Mouse (Mus musculus) bone marrow macrophage, adult 2 months (primary cell): ENCODE measurements around the gene Cgas.

Experiments
- CTCF ChIP-seq: IDR thresholded peaks from 2 replicates; pipeline ENCODE4 v1.5.1; 2012; ENCODE audit warnings: low read depth, mild to moderate bottlenecking, low read length, moderate library complexity
- POLR2A ChIP-seq: IDR thresholded peaks from 2 replicates; pipeline ENCODE4 v1.6.1; 2012; ENCODE audit warnings: mild to moderate bottlenecking, low read depth, low read length, borderline replicate concordance

DNA sequence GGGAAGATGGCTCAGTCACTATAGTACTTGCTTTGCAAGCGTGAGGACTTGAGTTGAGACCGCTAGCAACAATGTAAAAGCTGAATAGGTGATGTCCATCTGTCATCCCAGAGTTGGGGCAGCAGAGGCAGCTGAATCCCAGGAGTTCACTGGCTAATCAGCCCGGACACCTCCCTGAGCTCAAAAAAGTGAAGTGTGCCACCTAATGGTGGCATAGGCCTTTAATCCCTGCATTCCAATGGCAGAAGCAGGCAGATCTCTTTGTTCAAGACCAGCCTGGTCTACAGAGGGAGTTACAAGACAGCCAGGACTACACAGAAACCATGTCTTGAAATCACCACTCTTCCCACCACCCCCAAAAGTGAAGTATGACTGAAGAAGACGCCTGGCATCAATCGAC lies 10.6 kb downstream of the Cgas start:
- no peak for TF ChIP-seq POLR2A
- no peak for TF ChIP-seq CTCF
